Mouse (Mus musculus) thymus, postnatal 14 days (tissue): ENCODE measurements at regions not wholly inside any gene's neighbourhood (a gene's known extent, or its start where the extent isn't known, plus 50 kb on each side); places are given as distances from the start of the nearest gene placed in this dataset.

Experiments used
- DNase-seq: peaks from one replicate; pipeline ENCODE4 v3.0.0; 2021

GRCm38 (mm10) chr12:16477572-16477971, 133.2 kb downstream of the Lpin1 start:
- DNase-seq = no peak

DNA sequence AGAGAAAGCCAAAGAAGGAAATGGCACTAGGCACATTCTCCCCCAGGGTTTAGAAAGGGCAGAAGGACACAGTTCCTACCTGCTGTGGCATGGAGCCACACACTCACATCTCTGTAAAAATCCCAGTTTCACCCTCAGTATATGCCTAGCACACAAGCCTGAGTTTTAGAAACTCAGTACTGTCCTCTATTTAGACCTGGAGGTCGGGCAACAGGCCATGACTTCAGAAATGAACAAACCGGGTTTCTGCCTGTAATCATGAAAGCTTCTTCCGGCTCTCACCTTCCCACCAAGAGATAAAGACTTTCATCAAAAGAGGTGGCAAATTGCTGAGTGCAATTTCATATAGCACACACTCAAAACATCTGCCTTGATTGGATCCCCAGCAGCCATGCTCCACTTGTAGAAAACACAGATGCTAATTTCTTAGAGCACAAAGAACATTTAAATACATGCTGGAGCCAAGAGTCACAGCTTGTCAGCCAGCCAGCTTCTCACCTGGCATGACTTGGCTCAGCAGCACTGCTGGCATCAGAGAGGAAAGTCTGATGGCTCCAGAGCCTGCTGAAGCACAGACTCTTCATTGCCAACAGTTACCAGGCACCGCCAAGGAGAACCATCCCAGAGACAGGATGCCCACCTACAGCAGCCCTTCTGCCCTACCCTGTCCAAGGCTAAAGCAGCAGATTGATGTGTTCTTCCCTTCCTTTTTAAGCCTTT, 136.2 kb downstream of the Lpin1 start:
- DNase-seq = no peak

GRCm38 (mm10) chr12:16457419-16457818, 153.3 kb downstream of the Lpin1 start:
- DNase-seq = no peak

- DNase-seq = no peak
These were observed 159.9 kb downstream of the Lpin1 start for GRCm38 (mm10) chr12:16450771-16451435.

DNA sequence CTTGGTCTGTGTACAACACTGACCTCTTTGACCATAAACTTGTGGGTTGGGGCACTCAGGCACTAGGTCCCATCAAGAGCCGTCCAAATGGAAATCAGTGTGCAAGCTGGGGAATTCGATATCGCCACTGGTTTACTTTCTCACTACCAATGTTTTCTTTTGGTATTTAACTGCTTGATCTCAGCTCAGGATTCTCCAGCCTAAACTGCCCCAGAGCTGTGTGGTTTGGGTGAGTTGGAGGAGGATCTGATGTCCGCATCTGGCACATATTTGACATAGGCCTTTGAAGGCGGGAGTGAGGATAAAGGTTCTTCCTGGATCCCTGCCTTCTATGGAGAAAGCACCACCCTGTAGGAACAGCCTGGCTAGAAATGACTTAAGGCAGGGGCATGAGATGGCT, 172.0 kb downstream of the Lpin1 start:
- no peak for DNase-seq

DNA sequence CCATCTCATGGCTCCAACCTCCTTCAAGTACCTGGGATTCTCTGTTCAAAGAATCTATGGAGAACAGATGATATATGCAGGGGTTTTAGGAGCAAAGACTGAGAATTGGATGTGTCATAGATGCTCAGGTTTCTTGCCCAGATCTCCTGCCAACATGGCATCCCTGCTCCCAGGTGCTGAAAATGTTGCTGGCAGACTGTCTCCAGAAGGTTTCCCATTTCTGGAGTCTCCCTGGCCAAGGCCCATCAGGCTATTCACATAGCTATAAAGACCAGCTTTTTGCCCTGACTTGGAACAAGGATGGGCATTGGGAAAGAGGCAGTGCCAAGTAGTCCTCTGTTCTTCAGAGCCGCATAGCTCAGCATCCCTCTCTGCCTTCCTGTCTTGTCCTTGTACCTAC, 173.8 kb downstream of the Lpin1 start:
- DNase-seq = no peak

DNA sequence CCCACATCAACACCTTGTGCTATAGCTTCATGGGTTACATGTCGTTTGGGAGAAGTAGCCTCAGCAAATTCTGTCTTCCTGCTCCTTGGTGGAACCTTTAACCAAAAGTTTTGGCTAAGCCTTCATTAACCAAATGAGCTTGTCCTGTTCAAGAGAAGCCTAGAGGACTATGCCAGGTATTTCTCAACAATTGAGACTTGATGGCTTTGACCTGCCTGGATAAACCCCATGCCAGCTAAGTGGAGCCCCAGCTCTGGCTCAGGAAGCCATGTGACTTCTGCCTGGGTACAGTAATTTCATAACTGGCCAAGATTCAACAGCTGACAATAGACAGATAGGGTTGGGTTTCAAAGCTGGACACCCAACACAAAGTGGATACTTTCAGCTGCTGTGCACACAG, 174.5 kb downstream of the Lpin1 start:
- no peak for DNase-seq

DNA sequence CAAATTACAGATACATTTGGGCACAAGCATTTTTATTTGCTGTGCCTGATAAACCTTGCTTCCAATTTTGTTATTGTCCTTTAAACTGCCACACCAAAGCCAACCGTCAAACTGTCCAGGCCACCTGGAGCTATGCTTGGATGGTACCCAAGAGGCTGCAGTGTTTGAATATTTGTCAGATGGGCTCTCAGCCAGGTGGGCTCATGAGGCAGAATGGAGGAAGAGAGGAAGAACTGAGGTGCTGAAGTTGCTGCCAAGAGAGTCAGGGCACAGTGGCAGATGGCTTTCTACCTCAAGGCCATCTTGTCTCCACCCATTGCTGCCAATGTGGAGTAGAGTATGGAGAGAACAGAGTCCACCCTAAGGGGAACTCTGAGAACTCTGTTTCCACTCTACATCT, 176.0 kb downstream of the Lpin1 start:
- no peak for DNase-seq

GRCm38 (mm10) chr12:16434225-16434624, 176.5 kb downstream of the Lpin1 start:
- DNase-seq = no peak

DNA sequence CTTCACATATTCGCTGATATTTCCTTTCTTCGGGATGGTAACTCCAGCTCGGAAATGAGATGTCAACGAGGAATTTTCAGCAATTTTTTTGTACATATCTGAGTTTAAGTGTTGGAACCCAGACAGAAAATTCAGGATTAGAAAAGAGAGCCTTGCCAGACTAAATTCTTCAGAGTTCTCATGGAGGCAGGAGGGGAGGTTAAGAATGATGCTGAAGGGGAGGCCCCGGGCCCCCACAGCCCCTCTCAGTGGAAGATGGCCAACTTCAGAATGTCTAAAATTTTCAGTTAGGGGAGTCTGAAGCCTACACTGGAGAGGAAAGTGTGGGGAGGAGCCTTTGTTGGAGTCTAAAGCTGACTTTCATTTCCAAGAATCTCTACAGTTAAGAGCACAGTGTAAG, 184.8 kb downstream of the Lpin1 start:
- DNase-seq = no peak

GRCm38 (mm10) chr12:16424526-16424925, 186.2 kb downstream of the Lpin1 start:
- no peak for DNase-seq

GRCm38 (mm10) chr12:16395720-16396119, 215.0 kb downstream of the Lpin1 start:
- no peak for DNase-seq

- DNase-seq = no peak
These were observed 217.9 kb downstream of the Lpin1 start for GRCm38 (mm10) chr12:16392851-16393250.

DNA sequence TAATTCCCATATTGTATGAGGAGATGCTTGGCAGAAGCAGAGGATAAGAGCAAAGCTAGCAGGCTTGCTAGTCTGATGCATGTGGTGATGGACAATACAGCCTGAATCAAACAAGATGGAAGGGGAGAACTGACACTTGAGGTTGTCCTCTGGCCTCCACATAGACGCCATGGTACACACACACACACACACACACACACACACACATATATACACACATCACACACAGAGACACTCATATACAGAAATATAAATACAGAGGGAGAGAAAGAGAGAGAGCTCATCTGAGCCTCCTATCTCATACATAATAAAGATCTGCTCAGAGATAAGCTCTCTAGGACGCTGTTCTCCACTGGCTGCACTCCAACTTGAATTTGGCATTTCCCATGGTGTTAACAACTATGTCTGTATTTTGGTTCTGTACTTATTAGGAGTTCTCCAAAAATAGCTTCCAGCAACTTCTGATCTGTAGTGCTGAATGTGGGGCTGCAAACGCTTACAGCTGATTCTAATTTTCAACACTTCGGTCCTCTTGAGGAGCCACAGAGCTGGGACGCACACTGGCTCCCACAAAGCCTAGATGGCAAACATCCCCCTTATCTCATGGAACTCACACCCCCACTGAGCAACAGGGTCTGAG, 219.0 kb downstream of the Lpin1 start:
- DNase-seq = no peak

DNA sequence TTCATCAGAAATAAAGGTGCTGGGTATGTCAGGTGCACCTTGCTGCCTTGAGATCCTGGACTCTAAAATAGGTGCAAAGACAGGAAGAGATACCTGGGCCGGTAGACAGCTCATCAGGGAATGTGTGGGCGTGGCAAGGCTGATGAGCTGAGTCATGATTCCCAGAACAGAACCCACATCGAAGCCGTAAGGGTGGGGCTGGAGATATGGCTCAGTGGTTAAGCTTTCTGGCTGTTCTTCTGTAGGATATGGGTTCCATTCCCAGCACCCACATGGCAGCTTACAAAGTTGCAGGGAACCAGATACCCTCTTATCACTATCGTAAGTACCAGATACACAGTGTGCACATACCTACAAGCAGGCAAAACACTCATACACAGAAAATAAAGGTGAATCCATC, 219.6 kb downstream of the Lpin1 start:
- no peak for DNase-seq

- DNase-seq = no peak
These were observed 223.7 kb downstream of the Lpin1 start for GRCm38 (mm10) chr12:16387035-16387434.

- DNase-seq = peak; percentile 9
These were observed 226.4 kb downstream of the Lpin1 start for GRCm38 (mm10) chr12:16384396-16384795.

DNA sequence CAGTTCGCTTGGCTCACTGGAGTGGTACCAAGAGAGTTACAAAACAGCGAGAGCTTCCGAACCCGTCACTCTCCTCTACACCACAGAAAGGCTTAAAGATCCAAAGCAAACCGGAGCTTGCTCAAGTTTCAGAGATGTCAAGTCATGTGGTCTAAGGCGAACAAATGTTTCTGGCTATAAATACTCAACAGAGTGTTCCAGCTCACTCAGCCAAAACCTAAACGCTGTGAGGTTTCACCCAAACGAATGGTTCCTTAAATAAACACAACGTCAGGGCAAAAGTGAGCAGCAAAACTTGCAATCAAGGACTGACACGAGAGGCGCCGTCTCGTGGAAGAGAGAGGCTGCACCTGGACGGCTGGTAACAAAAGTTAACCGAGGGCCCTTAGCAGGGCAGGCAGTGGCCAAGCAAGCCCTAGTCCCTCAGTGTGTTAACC, 227.2 kb downstream of the Lpin1 start:
- DNase-seq = peak; percentile 27

- DNase-seq = no peak
These were observed 228.3 kb downstream of the Lpin1 start for GRCm38 (mm10) chr12:16382417-16382988.

DNA sequence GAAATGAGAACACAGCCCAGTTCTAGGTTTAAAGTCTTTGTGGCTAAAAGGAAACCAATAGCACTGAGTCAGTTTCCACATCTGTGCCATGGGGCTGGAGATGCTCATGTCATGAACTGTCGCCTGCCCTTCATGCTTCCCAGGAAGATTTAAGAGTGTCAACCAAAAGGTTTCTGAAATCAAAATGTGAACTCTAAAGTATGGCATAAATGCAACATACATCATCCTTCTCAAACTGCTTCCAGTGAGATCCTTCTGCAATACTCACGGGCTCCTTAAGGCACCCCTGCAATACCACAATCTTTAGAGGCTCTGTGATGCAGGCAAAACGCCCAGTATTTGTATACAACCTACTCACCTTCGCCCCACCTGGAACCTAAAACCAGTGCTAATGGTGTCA, 229.7 kb downstream of the Lpin1 start:
- no peak for DNase-seq

GRCm38 (mm10) chr12:16380346-16380745, 230.4 kb downstream of the Lpin1 start:
- no peak for DNase-seq

GRCm38 (mm10) chr12:16379415-16379814, 231.4 kb downstream of the Lpin1 start:
- DNase-seq = no peak

DNA sequence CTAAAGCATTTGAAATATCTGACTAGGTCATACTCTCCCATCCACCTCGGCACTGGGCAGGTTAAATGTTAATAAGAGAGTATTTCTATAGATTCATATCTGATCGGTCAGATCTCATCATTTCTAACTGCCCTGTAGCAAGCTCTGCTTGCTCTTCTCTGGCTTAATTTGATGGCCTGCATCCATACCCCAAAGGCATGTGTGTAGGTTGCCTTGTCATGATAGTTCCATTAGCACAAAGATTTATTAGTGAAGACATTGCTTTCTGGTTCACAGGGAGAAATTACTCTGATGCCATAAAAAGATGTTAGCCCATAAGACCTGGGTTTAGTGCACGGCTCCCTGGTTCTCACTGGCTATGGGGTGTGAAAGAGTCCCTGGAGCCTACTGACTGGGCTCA, 232.3 kb downstream of the Lpin1 start:
- DNase-seq = no peak
